Mouse (Mus musculus) C2C12 (cell line): ENCODE data around the gene Scarb1. TPM values are rescaled to one million over a fixed set of nuclear protein-coding genes. Genes with fewer than 3 reads are reported as not detected.

Experiments used
- H3K27me3 ChIP-seq: one replicate; pipeline ENCODE4 v1.6.1; 2011; ENCODE audit not compliant: control insufficient read depth, insufficient read depth, insufficient read length
- H3K36me3 ChIP-seq: one replicate; pipeline ENCODE4 v1.6.1; 2011; ENCODE audit not compliant: control insufficient read depth, insufficient read depth
- H3K4me3 ChIP-seq: one replicate; pipeline ENCODE4 v1.5.1; 2011; ENCODE audit warnings: mild to moderate bottlenecking, control low read depth; ENCODE audit not compliant: poor library complexity, insufficient read depth, severe bottlenecking
- H3K79me2 ChIP-seq: one replicate; pipeline ENCODE4 v1.6.1; 2011; ENCODE audit not compliant: control insufficient read depth, insufficient read depth
- H3K79me3 ChIP-seq: one replicate; pipeline ENCODE4 v1.6.1; 2011; ENCODE audit warnings: low read depth, control low read depth
- H3ac ChIP-seq: one replicate; pipeline ENCODE3; 2011; ENCODE audit warnings: low read depth; ENCODE audit not compliant: control insufficient read depth, insufficient read length
- CEBPB ChIP-seq: IDR thresholded peaks from one replicate; pipeline ENCODE4 v1.6.1; 2011; ENCODE audit warnings: low read depth, mild to moderate bottlenecking, control low read depth, moderate library complexity
- CTCF ChIP-seq: IDR thresholded peaks from one replicate; pipeline ENCODE4 v1.5.1; 2011; ENCODE audit not compliant: control insufficient read depth, insufficient read depth, insufficient read length
- FOSL1 ChIP-seq: IDR thresholded peaks from one replicate; pipeline ENCODE4 v1.8.0; 2011; ENCODE audit warnings: mild to moderate bottlenecking, low read length; ENCODE audit not compliant: poor library complexity, insufficient read depth, severe bottlenecking
- MAX ChIP-seq: IDR thresholded peaks from one replicate; pipeline ENCODE4 v1.6.1; 2011; ENCODE audit warnings: mild to moderate bottlenecking, control low read depth
- MYOD1 ChIP-seq: IDR thresholded peaks from one replicate; pipeline ENCODE4 v1.6.1; 2011; ENCODE audit warnings: low read depth; ENCODE audit not compliant: control insufficient read depth, insufficient read length
- MYOG ChIP-seq: IDR thresholded peaks from one replicate; pipeline ENCODE4 v1.6.1; 2011; ENCODE audit not compliant: control insufficient read depth, insufficient read length; ENCODE audit errors: extremely low read depth
- USF1 ChIP-seq: IDR thresholded peaks from one replicate; pipeline ENCODE4 v1.6.1; 2011; ENCODE audit warnings: low read depth, mild to moderate bottlenecking, control low read depth, moderate library complexity
- polyA plus RNA-seq: library from polyadenylated mRNA; unstranded; fragments of >200 nt; fragmentation: generic; extraction: Trizol; gene quantifications from one replicate; pipeline ENCODE4 v1.2.1, GENCODE M21; 2012; ENCODE audit warnings: missing spikeins

Scarb1 gene
- polyA plus RNA-seq, 1 experiment = 31.4 TPM

GRCm38 (mm10) chr5:125227699-125228098 lies 113.2 kb downstream of the Scarb1 start:
- no peaks in the 10 kb centered on the region for H3K79me2 ChIP-seq
- H3K36me3 ChIP-seq = no peaks in the 10 kb centered on the region
- no peaks in the 10 kb centered on the region for H3K79me3 ChIP-seq
- H3K4me3 ChIP-seq = no peak overlapping the region
- no peak for TF ChIP-seq FOSL1
- no peak for TF ChIP-seq CEBPB
- TF ChIP-seq MAX = no peak
- no peak for TF ChIP-seq MYOD1
- TF ChIP-seq MYOG = no peak
- TF ChIP-seq USF1 = no peak
- TF ChIP-seq CTCF = no peak
- no peaks in the 10 kb centered on the region for H3K27me3 ChIP-seq
- H3ac ChIP-seq = no peak overlapping the region

Other genes starting within 250 kb of the Scarb1 start
- gene Ncor2, start 161.9 kb downstream of the Scarb1 start, polyA plus RNA-seq = 91.1 TPM
- 2.2 TPM for gene Gm10382, start 48.2 kb upstream of the Scarb1 start, polyA plus RNA-seq
- gene Ubc, start 49.1 kb upstream of the Scarb1 start, polyA plus RNA-seq = 918 TPM
- gene Dhx37, start 93.0 kb upstream of the Scarb1 start, polyA plus RNA-seq = 25.2 TPM
- 29.4 TPM for gene Bri3bp, start 100.5 kb upstream of the Scarb1 start, polyA plus RNA-seq
- 53.3 TPM for gene Aacs, start 134.7 kb upstream of the Scarb1 start, polyA plus RNA-seq
- under 0.01 TPM for gene Tmem132b, start 190.7 kb upstream of the Scarb1 start, polyA plus RNA-seq